ENCODE assay signal across 15 mouse cellular contexts in the genomic region with DNA sequence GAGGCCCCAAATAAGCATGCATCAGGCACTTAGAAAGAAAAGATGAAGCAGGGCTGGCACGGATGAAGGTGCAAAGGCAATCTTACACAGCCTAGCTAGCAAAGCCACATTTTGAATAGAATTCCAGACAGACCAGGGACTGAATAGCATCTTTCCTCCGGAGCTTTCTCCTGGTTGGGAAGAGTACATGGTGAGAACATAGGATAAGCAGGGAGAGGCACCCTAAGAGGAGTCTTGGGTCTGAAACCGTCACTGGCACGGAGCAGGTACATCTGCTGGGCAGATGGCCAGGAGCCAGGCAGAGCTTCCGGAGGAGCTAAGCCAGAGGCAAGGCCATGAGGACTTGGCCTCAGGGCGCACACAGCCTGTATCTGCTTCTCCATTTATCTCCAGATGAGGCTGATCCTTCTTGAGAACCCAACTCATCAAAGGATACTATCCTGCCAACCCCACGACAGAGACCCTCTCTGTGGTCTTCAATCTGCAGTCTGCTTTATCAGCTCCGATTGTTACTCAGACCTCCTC.
DNase-seq lines count a peak whose midpoint lies in the region; TF ChIP-seq lines count a peak whose summit lies in the region.
"Had no signal": no experiment of that assay in that cellular context is flagged by ENCODE, and none has a peak within 500 bp of the region (broad histone marks: within the 10 kb centered on the region; RNA-seq: fewer than 3 reads in every experiment).

No protein-coding gene starts in this region.

- no peak for TF ChIP-seq CTCF in gastrocnemius, adult 2 months (IDR thresholded peaks at IDR 0.05)

- intact Hi-C loops in gastrocnemius, adult 2 months (cut with DNase I): no loop called here
- intact Hi-C loops in gastrocnemius, postnatal 14 days (cut with DNase I; ENCODE audit: low total_unique reads): no loop called here
- intact Hi-C loops in left cerebral cortex, postnatal 4 days (cut with DNase I): loop anchor here (5.0 kb wide), 1 partner anchor 62 kb away; no protein-coding TSS in a partner anchor
- intact Hi-C loops in left cerebral cortex, postnatal 25 days (cut with DNase I): no loop called here

- H3K27ac ChIP-seq in gastrocnemius, adult 2 months: no peak overlapping the region
- H3K27ac ChIP-seq: embryonic facial prominence, embryonic 13.5 days; forebrain, embryonic 12.5 days; hindbrain, embryonic 10.5 days; hindbrain, embryonic 14.5 days had no signal

- peak; percentile 13 for DNase-seq in adrenal gland, postnatal 10 days
- DNase-seq in adrenal gland, postnatal 4 days (ENCODE audit: low spot score in 2 of 2): no peak
- DNase-seq in gastrocnemius, adult 2 months: peak; percentile 64
- DNase-seq in gastrocnemius, postnatal 14 days: no peak
- peak; percentile 27 for DNase-seq in left cerebral cortex, postnatal 4 days
- no peak for DNase-seq in left cerebral cortex, postnatal 25 days (ENCODE audit: low spot score in 2 of 2)
- DNase-seq: cerebellum, adult 18-20 months; cerebellum, postnatal 36 days; gastrocnemius, postnatal 25 days; kidney, adult 8-10 months had no signal

- no peak overlapping the region for H3K4me3 ChIP-seq in gastrocnemius, adult 2 months
- H3K4me3 ChIP-seq: embryonic facial prominence, embryonic 13.5 days; forebrain, embryonic 12.5 days; heart, embryonic 12.5 days; hindbrain, embryonic 10.5 days had no signal

Comparison
In these comparisons a context has a peak if more than half of its experiments do, and no peak if none do; other contexts are left out.
1. DNase-seq: peak in adrenal gland, postnatal 10 days (single experiment), gastrocnemius, adult 2 months (single experiment) and left cerebral cortex, postnatal 4 days (single experiment); none in adrenal gland, postnatal 4 days (0 of 2), gastrocnemius, postnatal 14 days (single experiment) and left cerebral cortex, postnatal 25 days (0 of 2).